Mouse (Mus musculus) heart, embryonic 14.5 days (tissue): ENCODE results near the gene Prr36. TPM values are rescaled to one million over a fixed set of nuclear protein-coding genes. Genes with fewer than 3 reads are reported as not detected.

Experiments used
- ATAC-seq: fragments of 200-750 bp; cut with Nextera tagmentation; 2 replicates; pipeline ENCODE4 v1.8.0; 2017; ENCODE audit warnings: low read depth, moderate TSS enrichment; ENCODE audit not compliant: insufficient number of reproducible peaks, insufficient read depth, low FRiP score
- H3K27ac ChIP-seq, 2 experiments: fragments of 200-500 bp in 1 of 2; fragments of 300-500 bp in 1 of 2; sonication (generic) in 1 of 2; replicated peaks in 1 of 2; 2 replicates each; pipeline ENCODE4 v1.5.1; 2012 to 2014; ENCODE audit warnings: low read depth in 2 of 2, low read length in 2 of 2, control low read depth in 1 of 2, mild to moderate bottlenecking in 1 of 2, mixed read lengths in 1 of 2; ENCODE audit not compliant: control insufficient read depth in 1 of 2, insufficient read depth in 1 of 2
- H3K27me3 ChIP-seq: fragments of 300-500 bp; sonication (generic); 2 replicates; pipeline ENCODE4 v1.6.1; 2014; ENCODE audit warnings: mild to moderate bottlenecking, low read length, control low read depth; ENCODE audit not compliant: control insufficient read depth, insufficient read depth
- H3K36me3 ChIP-seq: fragments of 300-500 bp; sonication (generic); 2 replicates; pipeline ENCODE4 v1.6.1; 2014; ENCODE audit warnings: mild to moderate bottlenecking, control low read depth, low read length, mixed read lengths; ENCODE audit not compliant: control insufficient read depth, insufficient read depth
- H3K4me1 ChIP-seq, 2 experiments: fragments of 200-500 bp in 1 of 2; fragments of 300-500 bp in 1 of 2; sonication (generic) in 1 of 2; 2 replicates each; pipeline ENCODE4 v1.6.1; 2012 to 2014; ENCODE audit warnings: low read length in 2 of 2, control low read depth in 1 of 2, mixed read lengths in 1 of 2; ENCODE audit not compliant: control insufficient read depth in 2 of 2, insufficient read depth in 2 of 2
- H3K4me2 ChIP-seq: fragments of 300-500 bp; sonication (generic); 2 replicates; pipeline ENCODE4 v1.6.1; 2014; ENCODE audit warnings: mild to moderate bottlenecking, low read length
- H3K4me3 ChIP-seq, 2 experiments: fragments of 200-500 bp in 1 of 2; fragments of 300-500 bp in 1 of 2; sonication (generic) in 1 of 2; 2 replicates each; pipeline ENCODE4 v1.5.1; 2012 to 2014; ENCODE audit warnings: low read length in 2 of 2, mild to moderate bottlenecking in 2 of 2, control low read depth in 1 of 2, low read depth in 1 of 2, moderate library complexity in 1 of 2; ENCODE audit not compliant: control insufficient read depth in 1 of 2, insufficient read depth in 1 of 2
- H3K9ac ChIP-seq: fragments of 300-500 bp; sonication (generic); 2 replicates; pipeline ENCODE4 v1.6.1; 2014; ENCODE audit warnings: mild to moderate bottlenecking, low read length
- H3K9me3 ChIP-seq: fragments of 300-500 bp; sonication (generic); 2 replicates; pipeline ENCODE4 v1.6.1; 2016; ENCODE audit warnings: low read length, control low read depth; ENCODE audit not compliant: control insufficient read depth
- WGBS: fragments of 180-500 bp; shearing (Covaris S2); extraction: QIAGEN DNeasy Blood & Tissue Kit; methylation state at CpG from one replicate; pipeline ENCODE4 v1.1.7; 2014; 5-methylcytosine and 5-hydroxymethylcytosine counted together
- polyA plus RNA-seq: library from polyadenylated mRNA; unstranded; fragments of >200 nt; fragmentation: Nextera tagmentation; extraction: Ambion mirVana; gene quantifications from 2 replicates; pipeline ENCODE4 v1.2.1, GENCODE M21; 2014

Prr36 gene
- polyA plus RNA-seq = 0.19 and 0.47 TPM in 2 replicates

DNA sequence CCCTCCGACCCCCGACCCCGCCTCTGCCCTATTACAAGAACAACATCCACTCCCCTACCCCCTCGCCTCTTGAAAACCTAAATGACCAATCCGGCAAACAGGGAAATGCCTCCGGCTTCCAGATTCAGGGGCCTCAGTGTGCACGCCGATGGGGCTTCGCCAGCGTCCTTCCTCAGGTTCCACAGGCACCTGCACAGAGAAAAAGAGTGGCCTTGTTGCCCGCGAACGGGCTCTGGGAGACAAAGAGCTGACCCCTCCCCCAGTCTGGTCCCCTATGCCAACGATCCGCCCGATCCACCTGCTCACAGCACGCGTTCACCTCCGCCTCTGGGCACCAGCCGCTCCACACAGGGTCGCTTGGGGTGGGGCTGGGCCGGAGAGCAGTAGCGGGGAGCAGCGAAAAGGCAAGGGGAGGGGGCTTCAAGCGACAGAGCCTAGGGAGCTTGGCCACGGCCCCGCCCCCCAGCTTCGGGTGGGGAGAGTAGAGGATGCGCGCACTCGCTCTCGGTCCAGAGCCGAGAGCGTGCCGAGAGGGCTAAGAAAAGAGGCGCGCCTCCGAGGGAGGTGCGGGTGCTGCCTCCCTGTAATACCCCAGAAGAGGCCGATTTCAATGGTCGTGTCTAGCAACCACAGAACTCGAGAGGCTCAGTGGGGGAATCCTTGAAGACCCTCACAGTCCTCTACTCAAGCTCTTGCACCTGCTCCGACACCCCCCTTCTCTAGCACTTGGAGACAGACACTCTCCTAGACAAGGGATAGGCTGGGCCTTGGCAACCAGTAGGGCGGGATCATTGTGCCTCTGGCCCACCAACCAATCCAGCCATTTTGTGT, at the start of gene Prr36:
TSS of gene Prr36 (minus strand) at position 669 of the 831 bp plus-strand sequence.
- peak within 1 kb of the TSS; percentile 62 for H3K9ac ChIP-seq
- H3K36me3 ChIP-seq = no peaks in the 10 kb centered on the region
- WGBS = 2% methylated on average over 44 of the region's 44 CpGs
- peaks cover 56% of the 10 kb centered on the region for H3K27me3 ChIP-seq
- H3K4me3 ChIP-seq = peak within 1 kb of the TSS; percentile 52 to 59
- ATAC-seq = 0 out of 2 replicates have a peak, but pooled peaks have one; percentile 14
- peaks cover 13 to 21% of the 10 kb centered on the region in 2 experiments for H3K4me1 ChIP-seq
- H3K27ac ChIP-seq = no peak within 1 kb of the TSS
- H3K9me3 ChIP-seq = no peaks in the 10 kb centered on the region
- H3K4me2 ChIP-seq = peak within 1 kb of the TSS; percentile 93

DNA sequence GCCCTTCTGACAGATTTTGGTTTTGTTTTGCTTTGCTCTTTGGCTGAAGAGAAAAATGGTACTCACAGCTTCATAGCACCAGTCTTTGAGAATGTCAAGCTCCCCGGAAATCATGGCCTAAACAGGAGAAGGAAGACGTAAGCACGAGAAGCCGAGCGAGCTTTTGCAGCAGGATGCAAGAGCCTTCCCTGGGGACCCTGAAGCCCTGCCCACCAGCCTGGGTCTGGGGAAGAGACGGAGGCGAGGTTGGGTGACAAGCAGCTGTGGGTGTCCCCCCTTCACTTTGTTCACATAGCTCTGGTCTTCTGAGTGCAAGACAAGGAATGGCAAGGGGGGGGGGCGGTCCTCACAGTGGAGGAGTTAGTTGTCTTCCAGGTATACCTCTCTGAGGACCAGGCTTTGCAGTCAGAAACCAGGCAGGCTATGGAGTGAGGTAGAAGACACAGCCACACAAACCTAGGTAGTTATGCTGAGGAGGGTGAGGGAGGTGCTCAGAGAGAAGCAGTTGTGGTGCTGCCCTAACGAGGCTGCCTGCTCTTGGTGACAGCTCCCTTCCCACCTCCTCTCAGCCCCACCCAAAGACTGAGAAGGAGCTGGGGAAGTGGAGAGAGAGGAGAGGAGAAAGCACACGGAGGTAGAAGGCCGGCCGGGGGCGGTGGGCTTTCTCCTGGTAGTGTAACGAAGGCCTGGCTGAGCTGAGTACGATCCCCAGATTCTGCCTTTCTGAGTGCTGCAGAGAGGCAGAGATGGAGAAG, 48.1 kb upstream of the Prr36 start:
- H3K36me3 ChIP-seq = peaks cover 100% of the 10 kb centered on the region
- H3K4me2 ChIP-seq = no peak overlapping the region
- no peak overlapping the region for H3K27ac ChIP-seq
- no peak for ATAC-seq
- H3K4me1 ChIP-seq = no peaks in the 10 kb centered on the region
- no peaks in the 10 kb centered on the region for H3K27me3 ChIP-seq
- no peaks in the 10 kb centered on the region for H3K9me3 ChIP-seq
- no peak overlapping the region for H3K9ac ChIP-seq
- H3K4me3 ChIP-seq = no peak overlapping the region
- 93% methylated on average over 15 of the region's 15 CpGs for WGBS

GRCm38 (mm10) chr8:4263105-4263791, 46.0 kb upstream of the Prr36 start:
- Histone ChIP-seq H3K9me3 (no peaks in the 10 kb centered on the region), H3K9ac (no peak overlapping the region), H3K27me3 (no peaks in the 10 kb centered on the region), H3K27ac (no peak overlapping the region), H3K4me2 (no peak overlapping the region), H3K36me3 (peaks cover 86% of the 10 kb centered on the region), H3K4me1 (peaks cover 2 to 3% of the 10 kb centered on the region in 2 experiments; a peak in 2 of 4 replicates), H3K4me3 (no peak overlapping the region)
- no peak for ATAC-seq
- 82% methylated on average over 8 of the region's 8 CpGs for WGBS

- no peak for ATAC-seq
- H3K9me3 ChIP-seq = no peaks in the 10 kb centered on the region
- H3K4me2 ChIP-seq = no peak overlapping the region
- no peaks in the 10 kb centered on the region for H3K27me3 ChIP-seq
- peaks cover 77% of the 10 kb centered on the region for H3K36me3 ChIP-seq
- peaks cover 8 to 12% of the 10 kb centered on the region in 2 experiments; a peak in 3 of 4 replicates for H3K4me1 ChIP-seq
- no peak overlapping the region for H3K27ac ChIP-seq
- no peak overlapping the region for H3K4me3 ChIP-seq
- 0 out of 2 replicates have a peak overlapping the region, but pooled peaks have one; percentile 0 for H3K9ac ChIP-seq
- WGBS = 82% methylated on average over 4 of the region's 4 CpGs
These were observed 42.5 kb upstream of the Prr36 start for GRCm38 (mm10) chr8:4259805-4260170.

DNA sequence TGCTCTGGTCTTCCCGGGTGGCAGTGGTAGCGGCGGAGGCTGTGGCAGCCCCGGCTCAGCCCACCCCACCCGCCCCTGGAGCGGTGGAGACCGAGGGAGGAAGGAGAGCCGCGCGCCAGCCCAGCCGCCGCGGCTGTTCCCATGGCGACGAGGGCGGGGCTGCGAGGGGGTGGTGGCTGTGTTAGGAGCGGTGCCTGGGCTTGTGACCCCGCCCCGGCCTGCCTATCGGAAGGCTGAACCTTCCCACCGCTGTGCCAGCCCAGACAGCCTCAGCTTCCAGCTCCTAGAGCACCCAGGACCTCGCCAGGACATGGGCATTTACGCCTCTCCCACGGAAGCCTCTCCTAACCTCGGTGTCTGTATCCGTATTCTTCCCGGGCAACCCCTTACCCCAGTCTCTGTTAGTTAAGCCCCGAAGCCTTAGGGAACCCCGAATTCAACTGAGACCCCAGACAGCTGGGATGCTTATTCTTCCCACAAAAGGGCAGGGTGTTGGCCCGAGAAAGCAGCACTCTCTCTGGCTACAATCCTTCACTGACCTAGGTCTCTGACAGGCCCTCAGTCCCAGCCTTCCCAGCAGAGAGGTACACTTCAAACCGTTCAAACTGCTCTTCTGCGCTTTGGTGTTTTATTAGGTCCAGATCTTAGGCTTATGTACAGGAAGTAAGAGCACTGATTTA, 42.0 kb upstream of the Prr36 start, which contains the start of gene Ctxn1:
TSS of gene Ctxn1 (minus strand) at position 150 of the 680 bp plus-strand sequence.
- peak within 1 kb of the TSS; percentile 83 for H3K9ac ChIP-seq
- H3K27ac ChIP-seq = peak within 1 kb of the TSS; percentile 61 to 65
- H3K36me3 ChIP-seq = peaks cover 77% of the 10 kb centered on the region
- 7% methylated on average over 32 of the region's 33 CpGs for WGBS
- peak within 1 kb of the TSS; percentile 98 for H3K4me2 ChIP-seq
- H3K4me3 ChIP-seq = peak within 1 kb of the TSS; percentile 77 to 83
- peak; percentile 90 for ATAC-seq
- H3K4me1 ChIP-seq = peaks cover 8 to 13% of the 10 kb centered on the region in 2 experiments; a peak in 3 of 4 replicates
- no peaks in the 10 kb centered on the region for H3K9me3 ChIP-seq
- no peaks in the 10 kb centered on the region for H3K27me3 ChIP-seq

GRCm38 (mm10) chr8:4258678-4259077, 41.4 kb upstream of the Prr36 start:
- Histone ChIP-seq H3K27me3 (no peaks in the 10 kb centered on the region), H3K36me3 (peaks cover 71% of the 10 kb centered on the region), H3K4me1 (peaks cover 11 to 19% of the 10 kb centered on the region in 2 experiments), H3K9me3 (no peaks in the 10 kb centered on the region), H3K9ac (peak overlapping the region; percentile 83), H3K4me3 (peak overlapping the region; percentile 77 to 83), H3K4me2 (peak overlapping the region; percentile 98), H3K27ac (peak overlapping the region; percentile 61 to 65)
- 1% methylated on average over 32 of the region's 32 CpGs for WGBS
- peak; percentile 65 for ATAC-seq
